Mouse (Mus musculus): ENCODE results near the gene Tgif1. TPM values are rescaled to one million over a fixed set of nuclear protein-coding genes. Genes with fewer than 3 reads are reported as not detected.
A peak's percentile ranks its signal among the peaks of the same experiment; 100 is the strongest.

The Tgif1 gene
- polyA plus RNA-seq, 1 experiment = 227 TPM

GRCm38 (mm10) chr17:70865060-70865604 lies 11.8 kb upstream of the Tgif1 start:
- H3K9ac ChIP-seq (ENCODE audit: low read depth, poor library complexity, severe bottlenecking) = no peak overlapping the region

GRCm38 (mm10) chr17:70864645-70865044 lies 11.3 kb upstream of the Tgif1 start:
- peak overlapping the region; percentile 14; the same call in 1 of the 2 replicates for H3K4me3 ChIP-seq (ENCODE audit: low read depth, low read length)
- H3K27me3 ChIP-seq (ENCODE audit: control insufficient read depth, insufficient read depth, low read length, poor library complexity, severe bottlenecking) = no peaks in the 10 kb centered on the region
- peak overlapping the region; percentile 74 for H3K9ac ChIP-seq (ENCODE audit: low read depth, poor library complexity, severe bottlenecking)
- TF ChIP-seq CTCF (IDR thresholded peaks at IDR 0.05; ENCODE audit: low read depth, low read length) = no peak
- TF ChIP-seq POLR2A (IDR thresholded peaks at IDR 0.05; ENCODE audit: insufficient read depth, low read length) = no peak
- peak; percentile 91 for TF ChIP-seq EP300 (IDR thresholded peaks at IDR 0.05; ENCODE audit: insufficient read depth, low read depth, low read length)
- H3K9me3 ChIP-seq (replicated peaks; ENCODE audit: control insufficient read depth, insufficient read depth, low read length, poor library complexity, severe bottlenecking) = 0 out of 2 replicates have a peak, but pooled peaks cover 8% of the 10 kb centered on the region
- H3K4me1 ChIP-seq (ENCODE audit: control insufficient read depth, insufficient read depth, low read length) = peaks cover 2% of the 10 kb centered on the region
- H3K27ac ChIP-seq (ENCODE audit: insufficient read depth, low read length) = peak overlapping the region; percentile 90
- H3K36me3 ChIP-seq (ENCODE audit: control insufficient read depth, insufficient read depth, low read length, poor library complexity, severe bottlenecking) = 0 out of 2 replicates have a peak, but pooled peaks cover 4% of the 10 kb centered on the region

More at GRCm38 (mm10) chr17:70865060-70865604, 11.8 kb upstream of the Tgif1 start:
- TF ChIP-seq EP300 (IDR thresholded peaks at IDR 0.05; ENCODE audit: insufficient read depth, low read depth, low read length) (peak; percentile 99), POLR2A (IDR thresholded peaks at IDR 0.05; ENCODE audit: insufficient read depth, low read length) (no peak)
- Histone ChIP-seq H3K4me1 (ENCODE audit: control insufficient read depth, insufficient read depth, low read length) (peaks cover 2% of the 10 kb centered on the region), H3K9me3 (replicated peaks; ENCODE audit: control insufficient read depth, insufficient read depth, low read length, poor library complexity, severe bottlenecking) (0 out of 2 replicates have a peak, but pooled peaks cover 8% of the 10 kb centered on the region), H3K4me3 (ENCODE audit: low read depth, low read length) (no peak overlapping the region), H3K27me3 (ENCODE audit: control insufficient read depth, insufficient read depth, low read length, poor library complexity, severe bottlenecking) (no peaks in the 10 kb centered on the region), H3K27ac (ENCODE audit: insufficient read depth, low read length) (peak overlapping the region; percentile 90), H3K36me3 (ENCODE audit: control insufficient read depth, insufficient read depth, low read length, poor library complexity, severe bottlenecking) (0 out of 2 replicates have a peak, but pooled peaks cover 4% of the 10 kb centered on the region)

- Histone ChIP-seq H3K4me3 (ENCODE audit: low read depth, low read length) (peak overlapping the region; percentile 18), H3K4me1 (ENCODE audit: control insufficient read depth, insufficient read depth, low read length) (peaks cover 2% of the 10 kb centered on the region), H3K27me3 (ENCODE audit: control insufficient read depth, insufficient read depth, low read length, poor library complexity, severe bottlenecking) (no peaks in the 10 kb centered on the region), H3K27ac (ENCODE audit: insufficient read depth, low read length) (peak overlapping the region; percentile 90), H3K36me3 (ENCODE audit: control insufficient read depth, insufficient read depth, low read length, poor library complexity, severe bottlenecking) (0 out of 2 replicates have a peak, but pooled peaks cover 4% of the 10 kb centered on the region), H3K9ac (ENCODE audit: low read depth, poor library complexity, severe bottlenecking) (peak overlapping the region; percentile 74), H3K9me3 (replicated peaks; ENCODE audit: control insufficient read depth, insufficient read depth, low read length, poor library complexity, severe bottlenecking) (0 out of 2 replicates have a peak, but pooled peaks cover 8% of the 10 kb centered on the region)
- TF ChIP-seq EP300 (IDR thresholded peaks at IDR 0.05; ENCODE audit: insufficient read depth, low read depth, low read length) (no peak), POLR2A (IDR thresholded peaks at IDR 0.05; ENCODE audit: insufficient read depth, low read length) (no peak), CTCF (IDR thresholded peaks at IDR 0.05; ENCODE audit: low read depth, low read length) (no peak)
Measured at GRCm38 (mm10) chr17:70864117-70864516, 10.8 kb upstream of the Tgif1 start.

GRCm38 (mm10) chr17:70858814-70859213 lies 5.5 kb upstream of the Tgif1 start:
- peaks cover 11% of the 10 kb centered on the region for H3K36me3 ChIP-seq (ENCODE audit: control insufficient read depth, insufficient read depth, low read length, poor library complexity, severe bottlenecking)
- no peaks in the 10 kb centered on the region for H3K27me3 ChIP-seq (ENCODE audit: control insufficient read depth, insufficient read depth, low read length, poor library complexity, severe bottlenecking)
- H3K9me3 ChIP-seq (replicated peaks; ENCODE audit: control insufficient read depth, insufficient read depth, low read length, poor library complexity, severe bottlenecking) = no peaks in the 10 kb centered on the region
- H3K4me3 ChIP-seq (ENCODE audit: low read depth, low read length) = no peak overlapping the region
- H3K27ac ChIP-seq (ENCODE audit: insufficient read depth, low read length) = no peak overlapping the region
- H3K4me1 ChIP-seq (ENCODE audit: control insufficient read depth, insufficient read depth, low read length) = peaks cover 3% of the 10 kb centered on the region
- no peak overlapping the region for H3K9ac ChIP-seq (ENCODE audit: low read depth, poor library complexity, severe bottlenecking)
- no peak for TF ChIP-seq POLR2A (IDR thresholded peaks at IDR 0.05; ENCODE audit: insufficient read depth, low read length)
- TF ChIP-seq CTCF (IDR thresholded peaks at IDR 0.05; ENCODE audit: low read depth, low read length) = no peak

GRCm38 (mm10) chr17:70856871-70857415 lies 3.6 kb upstream of the Tgif1 start:
- Histone ChIP-seq H3K4me1 (ENCODE audit: control insufficient read depth, insufficient read depth, low read length) (peaks cover 1% of the 10 kb centered on the region), H3K27me3 (ENCODE audit: control insufficient read depth, insufficient read depth, low read length, poor library complexity, severe bottlenecking) (no peaks in the 10 kb centered on the region), H3K27ac (ENCODE audit: insufficient read depth, low read length) (no peak overlapping the region), H3K9ac (ENCODE audit: low read depth, poor library complexity, severe bottlenecking) (no peak overlapping the region), H3K9me3 (replicated peaks; ENCODE audit: control insufficient read depth, insufficient read depth, low read length, poor library complexity, severe bottlenecking) (no peaks in the 10 kb centered on the region), H3K4me3 (ENCODE audit: low read depth, low read length) (no peak overlapping the region), H3K36me3 (ENCODE audit: control insufficient read depth, insufficient read depth, low read length, poor library complexity, severe bottlenecking) (peaks cover 7% of the 10 kb centered on the region)
- TF ChIP-seq POLR2A (IDR thresholded peaks at IDR 0.05; ENCODE audit: insufficient read depth, low read length) = no peak
- no peak for TF ChIP-seq EP300 (IDR thresholded peaks at IDR 0.05; ENCODE audit: insufficient read depth, low read depth, low read length)
- no peak for TF ChIP-seq CTCF (IDR thresholded peaks at IDR 0.05; ENCODE audit: low read depth, low read length)

- H3K4me3 ChIP-seq (ENCODE audit: low read depth, low read length) = peak overlapping the region; percentile 96
- peaks cover 1% of the 10 kb centered on the region for H3K4me1 ChIP-seq (ENCODE audit: control insufficient read depth, insufficient read depth, low read length)
- H3K27ac ChIP-seq (ENCODE audit: insufficient read depth, low read length) = peak overlapping the region; percentile 91
- H3K9ac ChIP-seq (ENCODE audit: low read depth, poor library complexity, severe bottlenecking) = peak overlapping the region; percentile 86
- TF ChIP-seq POLR2A (IDR thresholded peaks at IDR 0.05; ENCODE audit: insufficient read depth, low read length) (no peak), CTCF (IDR thresholded peaks at IDR 0.05; ENCODE audit: low read depth, low read length) (no peak), EP300 (IDR thresholded peaks at IDR 0.05; ENCODE audit: insufficient read depth, low read depth, low read length) (no peak)
- H3K27me3 ChIP-seq (ENCODE audit: control insufficient read depth, insufficient read depth, low read length, poor library complexity, severe bottlenecking) = no peaks in the 10 kb centered on the region
- H3K9me3 ChIP-seq (replicated peaks; ENCODE audit: control insufficient read depth, insufficient read depth, low read length, poor library complexity, severe bottlenecking) = no peaks in the 10 kb centered on the region
- H3K36me3 ChIP-seq (ENCODE audit: control insufficient read depth, insufficient read depth, low read length, poor library complexity, severe bottlenecking) = peaks cover 7% of the 10 kb centered on the region
Measured at GRCm38 (mm10) chr17:70854021-70854420, 675 bp upstream of the Tgif1 start.
